Mouse (Mus musculus): Measurements from ENCODE around the gene Slc15a3.

The Slc15a3 gene

DNA sequence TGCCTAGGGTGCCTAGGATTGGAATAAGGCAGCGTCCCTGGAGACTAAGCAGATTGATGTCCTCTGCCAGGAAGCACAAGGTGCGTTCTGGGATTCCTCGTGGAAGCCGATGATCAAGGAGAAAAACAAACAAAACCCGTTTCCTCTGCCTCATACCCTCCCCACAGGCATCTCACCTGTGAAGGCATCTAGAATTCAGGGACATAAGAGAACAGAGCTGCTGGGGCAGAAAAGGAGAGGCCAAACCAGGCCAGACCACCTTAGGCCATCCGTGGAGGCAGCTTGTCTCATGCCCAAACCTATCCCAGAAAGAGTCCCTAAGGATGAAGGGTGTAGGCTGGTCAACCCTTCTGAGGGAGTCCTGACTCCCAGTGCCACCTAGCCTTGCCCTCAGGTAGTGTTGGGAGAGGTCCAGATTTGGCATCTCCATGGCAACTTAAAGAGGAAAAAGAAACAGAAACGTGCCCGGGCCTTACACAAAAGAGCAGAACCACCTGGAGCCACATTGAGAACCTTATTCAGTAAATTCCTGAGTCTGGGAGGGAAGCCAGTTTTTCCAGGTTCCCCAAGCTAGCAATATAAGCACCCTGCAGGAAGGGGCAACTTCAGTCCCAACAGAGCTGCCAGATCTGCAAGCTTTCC is 30.5 kb downstream of the Slc15a3 start, which contains the start of gene Tmem132a:
Tmem132a (minus strand) TSS at position 55 of the 642 bp plus-strand sequence.
- peak; percentile 17 for DNase-seq (ENCODE audit: low read depth)

DNA sequence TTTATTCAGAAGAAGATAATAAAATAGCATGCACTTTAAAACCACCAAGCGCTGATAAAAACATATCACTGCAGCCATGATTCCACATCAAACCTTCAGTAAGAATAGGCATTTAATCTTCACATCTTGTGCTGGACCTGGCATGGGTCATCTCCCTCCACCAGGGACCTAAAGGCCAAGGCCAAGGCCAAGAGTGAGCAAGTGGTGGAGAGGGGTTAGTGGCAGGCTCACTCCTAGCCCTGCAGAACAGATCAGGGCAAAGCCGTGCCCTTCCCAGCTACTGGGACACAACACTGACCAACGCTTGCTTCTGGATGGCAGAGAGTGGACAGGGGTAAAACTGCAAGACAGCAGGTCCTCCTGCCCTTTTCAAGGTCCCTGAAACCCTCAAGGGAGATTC is 31.1 kb downstream of the Slc15a3 start:
- DNase-seq (ENCODE audit: low read depth): no peak

DNA sequence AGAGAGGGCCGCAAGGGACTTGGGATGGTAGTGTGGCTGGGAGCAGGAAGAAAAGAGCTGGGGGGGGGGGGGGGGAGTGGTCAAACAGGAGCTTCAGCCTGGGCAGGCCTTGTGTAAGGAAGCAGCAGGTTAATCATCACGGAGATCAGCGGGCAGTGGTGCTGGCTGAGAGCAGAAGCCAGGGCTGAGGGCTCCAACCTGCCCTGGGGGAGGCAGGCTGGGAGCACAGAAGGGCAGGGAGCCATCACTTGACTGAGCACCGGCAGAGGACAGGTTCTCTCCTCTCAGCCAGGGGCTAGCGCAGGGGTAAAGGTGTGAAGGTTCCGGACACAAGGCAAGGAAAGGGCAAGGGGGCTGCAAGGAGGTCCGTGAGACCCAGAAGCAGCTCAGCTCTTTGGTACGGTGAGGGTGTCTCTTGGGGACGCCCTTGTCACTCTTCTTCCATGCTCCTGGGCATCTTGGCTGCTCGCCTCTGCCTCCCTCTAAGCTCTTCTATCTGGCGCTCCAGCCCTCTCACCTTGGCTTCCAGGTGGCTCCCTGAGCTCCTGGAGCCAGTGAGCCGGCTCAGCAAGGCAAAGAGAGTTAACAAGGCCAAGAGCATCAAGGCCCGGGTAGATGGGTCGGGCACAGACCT is 31.9 kb downstream of the Slc15a3 start:
- no peak for DNase-seq (ENCODE audit: low read depth)

- no peak for DNase-seq (ENCODE audit: low read depth)
Measured at GRCm38 (mm10) chr19:10878201-10878837, 38.8 kb downstream of the Slc15a3 start.

DNA sequence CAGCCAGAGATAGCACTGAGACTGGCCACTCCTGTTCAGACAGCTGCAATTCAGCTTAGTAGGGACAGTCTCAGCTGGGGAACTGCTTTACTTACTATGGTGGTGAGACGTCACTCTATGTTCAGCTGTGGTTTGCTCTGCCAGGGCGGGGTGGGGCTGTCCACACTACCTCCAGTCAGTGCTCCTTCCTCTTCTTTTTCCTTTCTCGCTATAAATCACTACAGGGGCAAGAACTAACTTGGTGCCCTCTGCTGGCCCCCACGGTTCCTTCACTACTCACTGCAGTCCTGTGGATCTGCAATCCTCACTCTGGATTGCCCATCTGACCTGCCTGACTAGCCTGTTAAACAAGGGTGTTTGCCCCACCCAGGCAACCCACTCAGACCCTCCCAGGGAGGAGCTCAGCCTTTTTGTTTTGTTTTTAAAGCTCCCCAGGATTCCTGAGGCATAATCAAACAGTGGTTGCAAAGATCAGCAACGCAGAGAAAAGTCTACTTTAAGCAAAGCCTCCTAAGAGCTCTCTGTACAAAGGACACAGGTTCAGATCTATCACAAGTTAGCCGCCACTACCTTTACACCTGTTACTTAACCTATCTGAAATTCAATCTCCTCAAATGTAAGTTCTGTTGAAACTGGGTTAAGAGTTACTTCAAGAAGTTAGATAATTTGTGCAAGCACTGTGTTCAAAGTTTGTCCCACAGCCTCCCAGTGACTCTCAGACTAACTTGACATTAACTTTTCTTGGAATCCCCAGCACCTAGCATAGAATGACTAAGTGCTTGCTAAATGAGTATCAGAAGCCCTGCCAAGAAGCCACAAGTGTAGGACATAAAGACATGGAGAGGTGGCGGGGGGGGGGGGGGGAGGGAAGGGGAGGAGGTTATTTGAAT is 40.8 kb downstream of the Slc15a3 start:
- DNase-seq (ENCODE audit: low read depth): peak; percentile 80

GRCm38 (mm10) chr19:10880975-10881425 is 41.5 kb downstream of the Slc15a3 start:
- DNase-seq (ENCODE audit: low read depth): no peak

- DNase-seq (ENCODE audit: low read depth): peak; percentile 99
Measured at GRCm38 (mm10) chr19:10881426-10882154, 42.1 kb downstream of the Slc15a3 start, which contains the start of gene Tmem109. Gene Tmem109 (minus strand): TSS chr19:10882001.

DNA sequence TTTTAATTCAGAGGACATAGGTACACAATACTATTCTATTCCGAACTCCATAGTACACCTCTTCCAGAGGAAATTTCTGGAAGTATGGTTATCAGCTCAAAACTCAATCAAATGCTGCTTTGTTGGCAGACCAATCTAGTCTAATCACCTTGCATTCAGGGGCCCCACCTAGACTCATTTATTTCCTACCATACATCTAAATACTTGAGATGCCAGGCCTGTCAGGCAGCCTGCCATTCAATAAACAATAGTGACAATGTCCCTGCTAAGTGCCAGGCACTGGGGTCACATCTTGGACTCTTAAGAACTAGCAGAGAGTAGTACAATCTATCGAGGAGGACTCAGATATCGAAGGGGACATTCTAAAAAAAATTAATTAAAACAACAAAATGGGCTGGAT is 52.7 kb downstream of the Slc15a3 start:
- no peak for DNase-seq (ENCODE audit: low read depth)

GRCm38 (mm10) chr19:10895016-10895528 is 55.5 kb downstream of the Slc15a3 start, which contains the start of gene Prpf19:
Gene Prpf19 (plus strand): TSS chr19:10895231.
- DNase-seq (ENCODE audit: low read depth): peak; percentile 99

DNA sequence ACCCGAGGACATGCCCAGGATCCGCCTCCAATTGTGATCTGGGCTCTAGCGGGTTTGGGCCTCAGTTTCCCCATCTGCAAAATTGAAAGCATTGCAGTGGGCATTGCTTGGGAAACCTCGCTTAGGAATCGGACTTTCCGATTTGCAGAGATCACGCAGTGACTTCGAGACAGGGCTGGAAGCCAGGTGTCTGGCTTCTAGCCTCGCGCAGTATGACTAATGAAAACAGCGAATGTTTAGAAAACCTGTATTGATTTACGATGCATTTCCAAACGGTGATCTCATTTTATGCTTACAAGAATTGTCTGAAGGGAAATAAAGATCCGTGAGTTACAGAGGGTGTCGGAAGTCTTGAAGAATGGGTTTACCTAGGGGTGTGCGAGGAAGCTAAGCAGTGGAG is 56.2 kb downstream of the Slc15a3 start:
- DNase-seq (ENCODE audit: low read depth): peak; percentile 82

GRCm38 (mm10) chr19:10896849-10897248 is 57.3 kb downstream of the Slc15a3 start:
- no peak for DNase-seq (ENCODE audit: low read depth)

DNA sequence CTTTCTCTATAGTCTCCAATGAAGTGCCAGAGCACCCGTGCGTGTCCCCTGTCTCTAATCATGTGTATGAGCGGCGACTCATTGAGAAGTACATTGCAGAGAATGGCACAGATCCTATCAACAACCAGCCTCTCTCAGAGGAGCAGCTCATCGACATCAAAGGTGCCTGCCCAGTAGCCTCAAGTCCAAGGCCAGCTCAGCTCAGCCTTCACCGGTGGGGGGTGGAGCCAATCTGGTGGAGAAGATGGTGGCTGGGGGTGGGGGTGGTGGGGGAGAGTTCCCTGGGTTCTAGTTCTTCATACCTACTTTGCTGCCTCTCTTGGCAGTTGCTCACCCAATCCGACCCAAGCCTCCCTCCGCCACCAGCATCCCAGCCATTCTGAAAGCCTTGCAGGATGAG is 58.0 kb downstream of the Slc15a3 start:
- no peak for DNase-seq (ENCODE audit: low read depth)

GRCm38 (mm10) chr19:10900315-10900714 is 60.8 kb downstream of the Slc15a3 start:
- DNase-seq (ENCODE audit: low read depth): no peak

DNA sequence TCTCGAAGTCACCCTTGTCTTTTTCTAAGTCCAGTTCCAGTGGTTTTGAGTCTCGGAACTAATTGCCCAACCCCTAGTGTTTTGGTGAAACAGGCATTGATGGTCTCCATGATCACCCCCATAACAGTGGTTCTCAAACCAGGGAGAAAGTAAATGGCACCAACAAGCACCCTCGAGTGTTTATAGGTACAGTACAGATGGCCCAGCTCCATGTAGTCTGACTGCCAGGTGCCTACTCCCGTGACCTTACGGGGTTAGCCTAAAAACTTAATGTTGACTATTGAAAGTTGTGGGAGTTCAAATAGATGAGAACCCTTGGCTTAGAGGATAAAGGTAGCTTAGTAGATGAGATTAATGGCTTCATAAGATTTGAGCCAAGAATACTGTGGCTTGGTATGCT is 61.5 kb downstream of the Slc15a3 start:
- DNase-seq (ENCODE audit: low read depth): no peak

- no peak for DNase-seq (ENCODE audit: low read depth)
Measured at GRCm38 (mm10) chr19:10904512-10904911, 65.0 kb downstream of the Slc15a3 start.

DNA sequence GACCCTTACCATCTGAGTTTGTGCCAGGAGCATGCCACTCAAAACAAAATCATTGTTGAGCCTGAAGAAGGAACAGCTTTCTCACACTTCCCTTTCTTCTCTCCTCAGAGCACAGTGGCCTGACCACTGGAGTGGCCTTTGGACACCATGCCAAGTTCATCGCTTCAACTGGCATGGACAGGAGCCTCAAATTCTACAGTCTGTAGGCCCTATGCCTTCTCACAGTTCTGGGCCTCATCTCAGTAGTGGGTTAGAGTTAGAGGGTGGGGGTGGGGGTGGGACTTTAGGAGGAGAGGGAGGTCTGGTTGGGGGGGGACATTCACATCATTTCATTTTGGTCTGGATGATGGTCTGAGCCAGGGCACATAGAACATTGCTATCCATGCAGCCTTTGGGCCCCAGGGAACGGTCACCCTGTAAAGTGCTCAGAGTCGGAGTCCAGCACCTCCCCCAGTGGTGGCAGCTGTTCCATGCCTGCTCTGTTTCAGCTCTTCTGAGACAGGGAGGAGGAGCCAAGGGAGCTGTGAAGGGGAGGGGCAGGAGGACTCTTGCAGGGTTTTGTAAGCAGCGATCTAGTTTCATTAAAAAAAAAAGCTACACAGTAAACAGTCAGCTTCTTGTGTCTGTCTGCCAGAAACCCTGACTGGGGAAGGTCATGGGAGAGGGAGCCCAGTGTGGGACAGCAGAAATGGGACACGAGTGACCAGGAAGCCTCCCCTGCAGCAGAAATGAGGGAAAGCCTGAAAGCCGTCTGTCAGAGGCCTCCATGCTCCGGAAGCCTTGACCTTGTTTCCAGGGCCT is 65.6 kb downstream of the Slc15a3 start:
- DNase-seq (ENCODE audit: low read depth): peak; percentile 58

DNA sequence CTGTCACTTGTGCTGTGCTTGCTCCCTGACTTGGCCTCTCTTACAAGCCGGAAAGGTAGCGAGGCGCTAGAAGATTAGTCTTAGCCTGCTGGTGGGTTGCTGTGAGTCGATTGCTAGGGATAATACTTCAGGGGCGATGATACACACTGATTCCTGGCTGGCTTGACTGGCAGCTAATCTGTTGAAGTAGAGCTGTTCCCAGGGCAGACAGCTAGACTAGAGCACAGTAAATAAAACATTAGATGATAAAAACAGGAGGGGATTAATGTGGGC is 66.1 kb downstream of the Slc15a3 start:
- no peak for DNase-seq (ENCODE audit: low read depth)

DNA sequence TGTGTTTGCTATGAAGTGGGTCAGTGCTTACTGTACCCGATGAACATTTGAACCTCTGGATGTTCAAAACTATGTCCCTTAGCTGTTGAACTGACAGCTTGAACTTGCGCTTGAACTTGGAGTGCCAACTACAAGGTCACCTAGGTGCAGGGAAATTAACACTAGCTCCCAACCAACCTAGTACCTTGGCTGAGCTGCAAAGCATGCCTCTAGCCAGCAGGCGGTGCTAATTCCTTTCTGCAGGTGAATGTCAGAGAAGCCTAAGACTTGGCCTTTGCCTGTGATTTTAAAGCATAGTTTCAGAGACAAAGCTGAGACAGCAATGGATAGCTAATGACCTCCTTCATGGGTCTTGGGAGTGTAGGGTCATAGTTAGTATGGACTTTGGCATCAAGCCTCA is 68.4 kb downstream of the Slc15a3 start:
- peak; percentile 81 for DNase-seq (ENCODE audit: low read depth)

All from NIH3T3 (cell line).